Comparison of ENCODE assay signal across 8 mouse cellular contexts in the genomic region with DNA sequence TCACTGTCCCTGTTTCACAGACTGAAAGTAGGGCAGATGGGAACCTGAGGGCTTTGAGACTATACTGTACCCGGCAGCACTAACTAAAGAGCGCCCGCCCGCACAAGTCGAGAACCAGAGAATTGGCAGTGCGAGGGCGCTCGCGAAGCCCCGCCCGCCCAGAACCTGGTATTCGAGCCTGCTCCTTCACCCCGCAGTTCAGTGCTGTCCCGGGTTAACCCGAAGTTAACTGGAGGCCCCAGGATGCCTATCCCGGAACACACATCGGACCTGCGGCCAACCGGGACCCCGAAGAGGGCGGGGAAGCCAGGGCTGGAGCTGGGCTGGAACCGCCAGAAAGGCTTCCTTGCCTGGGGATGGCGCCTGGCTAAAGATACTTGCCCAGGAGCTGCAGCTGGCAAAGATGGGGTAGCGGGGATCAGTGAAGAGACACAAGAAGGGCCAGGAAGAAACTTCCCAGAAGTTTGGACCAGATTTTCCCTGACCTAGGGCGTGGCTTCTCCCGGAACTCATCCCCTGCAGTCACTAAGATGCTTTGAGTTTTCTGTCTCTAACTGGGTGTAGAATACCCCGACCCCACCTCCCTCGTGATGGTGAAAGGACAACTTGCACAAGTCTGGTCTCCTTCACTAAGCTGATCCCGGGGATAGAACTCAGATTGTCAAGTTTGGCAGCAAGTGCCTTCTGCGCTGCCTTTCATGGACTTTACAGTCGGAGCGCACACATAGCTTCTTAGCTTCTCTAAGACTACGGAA. TPM values are rescaled to one million over a fixed set of nuclear protein-coding genes. Genes with fewer than 3 reads are reported as not detected.
DNase-seq lines count a peak whose midpoint lies in the region; ATAC-seq and TF ChIP-seq lines count a peak whose summit lies in the region.

A gene (plus strand): TSS at position 413 of the 755 bp plus-strand sequence.

- no peaks in the 10 kb centered on the region for H3K9me3 ChIP-seq in forebrain, embryonic 12.5 days
- no peaks in the 10 kb centered on the region for H3K9me3 ChIP-seq in heart, postnatal 0 days (replicated peaks; ENCODE audit: control insufficient read depth, low read length)
- no peaks in the 10 kb centered on the region for H3K9me3 ChIP-seq in liver, postnatal 0 days (ENCODE audit: low read length)
- no peaks in the 10 kb centered on the region for H3K9me3 ChIP-seq in neural tube, embryonic 13.5 days
- H3K9me3 ChIP-seq in stomach, postnatal 0 days (ENCODE audit: control insufficient read depth, low read length) = no peaks in the 10 kb centered on the region

- TF ChIP-seq CTCF in heart, postnatal 0 days (IDR thresholded peaks at IDR 0.05; ENCODE audit: low read depth) = no peak; the same call in 1 of the 2 replicates
- peak; percentile 12; the same call in 1 of the 2 replicates for TF ChIP-seq CTCF in liver, postnatal 0 days (IDR thresholded peaks at IDR 0.05; ENCODE audit: low read depth)
- TF ChIP-seq CTCF in stomach, postnatal 0 days (IDR thresholded peaks at IDR 0.05; ENCODE audit: low read depth) = peak; percentile 32

- WGBS in forebrain, embryonic 12.5 days = under 1% methylated on average over 33 of the region's 33 CpGs
- WGBS in heart, postnatal 0 days = under 1% methylated on average over 33 of the region's 33 CpGs
- WGBS in liver, postnatal 0 days (ENCODE audit: insufficient replicate concordance) = under 1% methylated on average over 33 of the region's 33 CpGs
- WGBS in neural tube, embryonic 13.5 days = under 1% methylated on average over 33 of the region's 33 CpGs
- WGBS in stomach, postnatal 0 days = under 1% methylated on average over 33 of the region's 33 CpGs

- TF ChIP-seq EP300 in heart, postnatal 0 days (IDR thresholded peaks at IDR 0.05; ENCODE audit: low read depth) = no peak
- no peak for TF ChIP-seq EP300 in liver, postnatal 0 days (IDR thresholded peaks at IDR 0.05; ENCODE audit: low read depth)
- no peak for TF ChIP-seq EP300 in stomach, postnatal 0 days (optimal IDR thresholded peaks at IDR 0.05)

- peaks cover 14% of the 10 kb centered on the region for H3K4me1 ChIP-seq in brown adipose tissue, adult 24 weeks (ENCODE audit: control insufficient read depth, insufficient read depth, insufficient read length, low read length)
- H3K4me1 ChIP-seq in forebrain, embryonic 12.5 days = peaks cover 51% of the 10 kb centered on the region
- peaks cover 10% of the 10 kb centered on the region for H3K4me1 ChIP-seq in heart, postnatal 0 days (ENCODE audit: control insufficient read depth, insufficient read depth)
- H3K4me1 ChIP-seq in liver, postnatal 0 days (ENCODE audit: insufficient read depth) = peaks cover 22% of the 10 kb centered on the region
- H3K4me1 ChIP-seq in neural tube, embryonic 13.5 days (replicated peaks) = peaks cover 51% of the 10 kb centered on the region
- peaks cover 9% of the 10 kb centered on the region for H3K4me1 ChIP-seq in stomach, postnatal 0 days (replicated peaks; ENCODE audit: control insufficient read depth, insufficient read depth)

- H3K4me2 ChIP-seq in forebrain, embryonic 12.5 days = peak within 1 kb of the TSS; percentile 100
- H3K4me2 ChIP-seq in heart, postnatal 0 days (ENCODE audit: low read depth, low read length) = peak within 1 kb of the TSS; percentile 98
- peak within 1 kb of the TSS; percentile 99 for H3K4me2 ChIP-seq in liver, postnatal 0 days (ENCODE audit: low read depth, low read length)
- H3K4me2 ChIP-seq in neural tube, embryonic 13.5 days = peak within 1 kb of the TSS; percentile 97
- H3K4me2 ChIP-seq in stomach, postnatal 0 days (replicated peaks; ENCODE audit: low read depth) = peak within 1 kb of the TSS; percentile 98

- peak; percentile 33 for ATAC-seq in forebrain, embryonic 12.5 days (ENCODE audit: low FRiP score)
- ATAC-seq in heart, postnatal 0 days (ENCODE audit: insufficient read depth, low read depth) = peak; percentile 54
- ATAC-seq in liver, postnatal 0 days = peak; percentile 22
- peak; percentile 27 for ATAC-seq in neural tube, embryonic 13.5 days (ENCODE audit: low read depth)
- peak; percentile 53 for ATAC-seq in stomach, postnatal 0 days (ENCODE audit: low FRiP score, low TSS enrichment)

- H3K36me3 ChIP-seq in forebrain, embryonic 12.5 days (replicated peaks) = peaks cover 46% of the 10 kb centered on the region
- H3K36me3 ChIP-seq in heart, postnatal 0 days (replicated peaks; ENCODE audit: control insufficient read depth, insufficient read depth, low read length) = peaks cover 23% of the 10 kb centered on the region
- H3K36me3 ChIP-seq in liver, postnatal 0 days (replicated peaks; ENCODE audit: insufficient read depth, low read length) = peaks cover 16% of the 10 kb centered on the region
- peaks cover 44% of the 10 kb centered on the region for H3K36me3 ChIP-seq in neural tube, embryonic 13.5 days
- peaks cover 6% of the 10 kb centered on the region; the same call in 1 of the 2 replicates for H3K36me3 ChIP-seq in stomach, postnatal 0 days (ENCODE audit: control insufficient read depth, insufficient read depth, low read length)

- H3K27ac ChIP-seq in brown adipose tissue, adult 24 weeks (replicated peaks; ENCODE audit: low read depth, low read length) = peak within 1 kb of the TSS; percentile 80
- peak within 1 kb of the TSS; percentile 88 for H3K27ac ChIP-seq in forebrain, embryonic 12.5 days
- peak within 1 kb of the TSS; percentile 90 for H3K27ac ChIP-seq in heart, postnatal 0 days (ENCODE audit: low read depth)
- peak within 1 kb of the TSS; percentile 76 for H3K27ac ChIP-seq in liver, postnatal 0 days (ENCODE audit: low read depth)
- H3K27ac ChIP-seq in neural tube, embryonic 13.5 days (replicated peaks) = peak within 1 kb of the TSS; percentile 88
- peak within 1 kb of the TSS; percentile 86 for H3K27ac ChIP-seq in stomach, postnatal 0 days (replicated peaks)

- H3K4me3 ChIP-seq in brown adipose tissue, adult 24 weeks (ENCODE audit: insufficient read depth, low read depth, low read length) = peak within 1 kb of the TSS; percentile 70
- H3K4me3 ChIP-seq in forebrain, embryonic 12.5 days (replicated peaks) = peak within 1 kb of the TSS; percentile 65
- peak within 1 kb of the TSS; percentile 89 for H3K4me3 ChIP-seq in heart, postnatal 0 days (ENCODE audit: low read depth, low read length)
- H3K4me3 ChIP-seq in liver, postnatal 0 days (ENCODE audit: low read depth, low read length) = peak within 1 kb of the TSS; percentile 72
- peak within 1 kb of the TSS; percentile 86 for H3K4me3 ChIP-seq in neural tube, embryonic 13.5 days
- peak within 1 kb of the TSS; percentile 71 for H3K4me3 ChIP-seq in stomach, postnatal 0 days (ENCODE audit: low read depth, low read length)

- no peaks in the 10 kb centered on the region for H3K27me3 ChIP-seq in forebrain, embryonic 12.5 days
- H3K27me3 ChIP-seq in heart, postnatal 0 days (ENCODE audit: control insufficient read depth, insufficient read depth, low read length) = no peaks in the 10 kb centered on the region
- no peaks in the 10 kb centered on the region for H3K27me3 ChIP-seq in liver, postnatal 0 days (ENCODE audit: insufficient read depth, low read length)
- H3K27me3 ChIP-seq in neural tube, embryonic 13.5 days = no peaks in the 10 kb centered on the region
- no peaks in the 10 kb centered on the region for H3K27me3 ChIP-seq in stomach, postnatal 0 days (ENCODE audit: control insufficient read depth, insufficient read depth, low read length)

- peak; percentile 61 to 70 for DNase-seq in CD8-positive naive resting alpha-beta T cell, adult 2 months (ENCODE audit: low read depth in 2 of 2, low spot score in 2 of 2)
- DNase-seq in heart, postnatal 0 days (ENCODE audit: low spot score) = peak; percentile 75
- DNase-seq in kidney, postnatal 4 days = peak; percentile 84 to 91
- peak; percentile 76 for DNase-seq in liver, postnatal 0 days
- DNase-seq in stomach, postnatal 0 days (ENCODE audit: low spot score) = peak; percentile 83

- peak within 1 kb of the TSS; percentile 80 for H3K9ac ChIP-seq in forebrain, embryonic 12.5 days
- H3K9ac ChIP-seq in heart, postnatal 0 days (replicated peaks; ENCODE audit: low read depth, low read length) = peak within 1 kb of the TSS; percentile 69
- H3K9ac ChIP-seq in liver, postnatal 0 days (replicated peaks) = peak within 1 kb of the TSS; percentile 73
- H3K9ac ChIP-seq in neural tube, embryonic 13.5 days = peak within 1 kb of the TSS; percentile 85
- H3K9ac ChIP-seq in stomach, postnatal 0 days (ENCODE audit: low read length) = peak within 1 kb of the TSS; percentile 75

RNA-seq across cellular contexts. Expression of the gene that starts here (rescaled TPM):
- polyA plus RNA-seq in brown adipose tissue, adult 24 weeks (2012; ENCODE audit: insufficient read depth, insufficient read length, missing spikeins) = 6.7 and 9.1 TPM in 2 replicates
- polyA plus RNA-seq in forebrain, embryonic 12.5 days (2016; fragmentation: Nextera tagmentation; extraction: Ambion mirVana) = 12.6 and 15.1 TPM in 2 replicates
- total RNA-seq in heart, postnatal 0 days (2014; rRNA removed; ENCODE audit: low replicate concordance) = 21.1 and 36.7 TPM in 2 replicates
- polyA plus RNA-seq in heart, postnatal 0 days (2015; fragmentation: Nextera tagmentation; extraction: Ambion mirVana) = 10.3 and 11.3 TPM in 2 replicates
- polyA plus RNA-seq in liver, postnatal 0 days (2015; fragmentation: Nextera tagmentation; extraction: Ambion mirVana) = 4.5 and 4.9 TPM in 2 replicates
- 12.0 and 15.5 TPM in 2 replicates for polyA plus RNA-seq in neural tube, embryonic 13.5 days (2015; fragmentation: Nextera tagmentation; extraction: Ambion mirVana)
- polyA plus RNA-seq in stomach, postnatal 0 days (2015; fragmentation: Nextera tagmentation; extraction: Ambion mirVana) = 7.2 and 8.2 TPM in 2 replicates

Comparison
In these comparisons a context has a peak if more than half of its experiments do, and no peak if none do; other contexts are left out.
1. Peak in every context shown above with its lines: DNase-seq, ATAC-seq, H3K4me3 ChIP-seq and H3K27ac ChIP-seq.